Mouse (Mus musculus) MEL (cell line): ENCODE results near the gene Pip4k2a. TPM values are rescaled to one million over a fixed set of nuclear protein-coding genes. Genes with fewer than 3 reads are reported as not detected.

Source experiments
- DNase-seq: peaks from one replicate; pipeline ENCODE4 v3.0.0; 2011; ENCODE audit warnings: low read depth, low spot score
- H3K27ac ChIP-seq: 2 replicates; pipeline ENCODE4 v1.5.1; 2012; ENCODE audit warnings: low read depth, mild to moderate bottlenecking, control low read depth, low read length, moderate library complexity; ENCODE audit not compliant: control insufficient read depth
- H3K27me3 ChIP-seq, 2 experiments: fragments of 150-350 bp in 1 of 2; sonication (generic) in 1 of 2; 2 replicates each; pipeline ENCODE4 v1.6.1; 2012; ENCODE audit warnings: low read length in 2 of 2, mild to moderate bottlenecking in 2 of 2, improper control_type of control experiment in 1 of 2, moderate library complexity in 1 of 2; ENCODE audit not compliant: insufficient read depth in 2 of 2, control insufficient read depth in 1 of 2
- H3K36me3 ChIP-seq, 2 experiments: 2 replicates each; pipeline ENCODE4 v1.6.1; 2012 to 2014; ENCODE audit warnings: low read length in 2 of 2, improper control_type of control experiment in 1 of 2, inconsistent platforms in 1 of 2, mild to moderate bottlenecking in 1 of 2; ENCODE audit not compliant: insufficient read depth in 2 of 2, control insufficient read depth in 1 of 2
- H3K4me1 ChIP-seq, 2 experiments: fragments of 150-350 bp in 1 of 2; sonication (generic) in 1 of 2; 2 replicates each; pipeline ENCODE4 v1.6.1; 2012; ENCODE audit warnings: low read length in 2 of 2, improper control_type of control experiment in 1 of 2, mild to moderate bottlenecking in 1 of 2; ENCODE audit not compliant: insufficient read depth in 2 of 2, control insufficient read depth in 1 of 2
- H3K4me3 ChIP-seq, 2 experiments: fragments of 150-350 bp in 1 of 2; sonication (generic) in 1 of 2; 2 replicates each; pipeline ENCODE4 v1.5.1; 2012; ENCODE audit warnings: low read depth in 2 of 2, low read length in 2 of 2, mild to moderate bottlenecking in 2 of 2, moderate library complexity in 2 of 2, control low read depth in 1 of 2, improper control_type of control experiment in 1 of 2; ENCODE audit not compliant: control insufficient read depth in 1 of 2, insufficient read depth in 1 of 2
- H3K79me2 ChIP-seq: 2 replicates; pipeline ENCODE4 v1.6.1; 2012; ENCODE audit warnings: mild to moderate bottlenecking, low read length, moderate library complexity; ENCODE audit not compliant: control insufficient read depth, poor library complexity, insufficient read depth
- H3K9ac ChIP-seq: 2 replicates; pipeline ENCODE4 v1.6.1; 2012; ENCODE audit warnings: low read depth, mild to moderate bottlenecking, control low read depth, low read length, moderate library complexity; ENCODE audit not compliant: control insufficient read depth, poor library complexity, severe bottlenecking
- H3K9me3 ChIP-seq: fragments of 150-350 bp; sonication (generic); replicated peaks from 2 replicates; pipeline ENCODE4 v1.6.1; 2012; ENCODE audit warnings: mild to moderate bottlenecking, low read length, improper control_type of control experiment, moderate library complexity; ENCODE audit not compliant: insufficient read depth
- BHLHE40 ChIP-seq: IDR thresholded peaks from 2 replicates; pipeline ENCODE4 v1.6.1; 2012; ENCODE audit warnings: low read depth, mild to moderate bottlenecking, inconsistent platforms, low read length, improper control_type of control experiment, borderline replicate concordance
- CHD2 ChIP-seq: IDR thresholded peaks from 2 replicates; pipeline ENCODE4 v1.6.1; 2011; ENCODE audit warnings: low read length, improper control_type of control experiment
- EP300 ChIP-seq, 2 experiments: IDR thresholded peaks; 2 replicates each; pipeline ENCODE4 v1.6.1; 2011; ENCODE audit warnings: improper control_type of control experiment in 2 of 2, low read length in 2 of 2, low read depth in 1 of 2, mild to moderate bottlenecking in 1 of 2
- ETS1 ChIP-seq: IDR thresholded peaks from 2 replicates; pipeline ENCODE4 v1.6.1; 2012; ENCODE audit warnings: low read depth, mild to moderate bottlenecking, inconsistent platforms, low read length, improper control_type of control experiment, moderate library complexity
- KAT2A ChIP-seq: conservative IDR thresholded peaks from 2 replicates; pipeline ENCODE4 v1.6.1; 2012; ENCODE audit warnings: low read depth, low read length, improper control_type of control experiment, inconsistent platforms
- NRF1 ChIP-seq: IDR thresholded peaks from 2 replicates; pipeline ENCODE4 v1.6.1; 2014; ENCODE audit warnings: low read depth, mild to moderate bottlenecking, inconsistent platforms, low read length, improper control_type of control experiment, moderate library complexity; ENCODE audit not compliant: poor library complexity, insufficient read depth, severe bottlenecking
- POLR2AphosphoS5 ChIP-seq: IDR thresholded peaks from 2 replicates; pipeline ENCODE4 v1.6.1; 2012; ENCODE audit warnings: low read depth, borderline replicate concordance, mild to moderate bottlenecking, inconsistent platforms, low read length, moderate library complexity, mixed read lengths
- USF2 ChIP-seq, 2 experiments: IDR thresholded peaks; 2 replicates each; pipeline ENCODE4 v1.6.1; 2011 to 2012; ENCODE audit warnings: improper control_type of control experiment in 2 of 2, low read length in 2 of 2, borderline replicate concordance in 1 of 2, inconsistent platforms in 1 of 2, low read depth in 1 of 2, mild to moderate bottlenecking in 1 of 2; ENCODE audit not compliant: insufficient read depth in 1 of 2
- ZC3H11A ChIP-seq: IDR thresholded peaks from 2 replicates; pipeline ENCODE4 v1.6.1; 2012; ENCODE audit warnings: low read depth, mild to moderate bottlenecking, inconsistent platforms, low read length, improper control_type of control experiment
- polyA plus RNA-seq, 2 experiments: library from polyadenylated mRNA; stranded (reverse) in 1 of 2; unstranded in 1 of 2; fragments of >175 nt in 1 of 2; fragments of >200 nt in 1 of 2; gene quantifications; 2 replicates each; pipeline versions ENCODE4 v1.2.1 to v1.2.4; 2012; ENCODE audit warnings: low replicate concordance in 2 of 2, low read depth in 1 of 2; ENCODE audit not compliant: insufficient read length in 2 of 2, insufficient read depth in 1 of 2, missing spikeins in 1 of 2
- total RNA-seq: library from RNA; depleted of rRNA; stranded (reverse); fragments of 300-350 nt; gene quantifications from 2 replicates; pipeline ENCODE4 v1.2.3, GENCODE M21; 2012

The Pip4k2a gene
- total and polyA plus RNA-seq, 3 experiments, result 7.9 to 48.5 TPM; not detected in 1

- no peaks in the 10 kb centered on the region for H3K9me3 ChIP-seq
- no peak for DNase-seq
- H3K79me2 ChIP-seq, result peaks cover 21% of the 10 kb centered on the region
- no peak overlapping the region for H3K27ac ChIP-seq
- H3K27me3 ChIP-seq, result no peaks in the 10 kb centered on the region
- H3K36me3 ChIP-seq, result peaks cover 2 to 26% of the 10 kb centered on the region in 2 experiments; a peak in 3 of 4 replicates
- no peak overlapping the region for H3K4me3 ChIP-seq
- H3K9ac ChIP-seq, result no peak overlapping the region
- peaks cover 16 to 18% of the 10 kb centered on the region in 2 experiments for H3K4me1 ChIP-seq
- TF ChIP-seq ZC3H11A (no peak), CHD2 (no peak)
Observed at GRCm38 (mm10) chr2:18963286-18964040, 34.5 kb downstream of the Pip4k2a start.

DNA sequence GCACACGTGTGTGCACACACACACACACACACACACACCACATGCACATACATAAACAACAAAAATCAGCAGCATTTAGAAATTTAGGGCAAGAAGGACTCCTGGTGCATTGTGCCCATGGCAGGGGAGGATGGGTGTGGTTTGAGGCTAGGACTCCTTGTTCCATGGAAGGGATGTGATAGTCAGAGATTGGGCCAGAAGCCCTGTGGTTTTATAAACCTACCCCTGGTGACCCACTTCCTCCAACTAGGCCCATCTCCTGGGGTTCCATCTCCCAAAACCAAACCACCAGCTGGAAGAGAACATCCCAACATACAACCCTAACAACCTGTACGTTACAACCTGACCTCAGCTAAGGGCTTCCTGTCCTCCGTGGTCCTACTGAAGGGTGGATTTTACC lies 35.4 kb downstream of the Pip4k2a start:
- TF ChIP-seq ETS1, result no peak
- no peak for TF ChIP-seq BHLHE40
- peaks cover 22 to 23% of the 10 kb centered on the region in 2 experiments for H3K4me1 ChIP-seq
- H3K79me2 ChIP-seq, result peaks cover 24% of the 10 kb centered on the region
- H3K36me3 ChIP-seq, result peaks cover 2 to 30% of the 10 kb centered on the region in 2 experiments; a peak in 3 of 4 replicates
- DNase-seq, result no peak
- H3K27me3 ChIP-seq, result no peaks in the 10 kb centered on the region
- no peak overlapping the region for H3K27ac ChIP-seq
- no peak overlapping the region for H3K4me3 ChIP-seq
- H3K9me3 ChIP-seq, result no peaks in the 10 kb centered on the region
- H3K9ac ChIP-seq, result no peak overlapping the region

- no peak overlapping the region for H3K4me3 ChIP-seq
- TF ChIP-seq ETS1, result no peak
- TF ChIP-seq KAT2A, result no peak
- no peak for TF ChIP-seq POLR2AphosphoS5
- TF ChIP-seq, all 39 proteins: peak for 0
- DNase-seq, result no peak
- no peak overlapping the region for H3K27ac ChIP-seq
- H3K4me1 ChIP-seq, result peaks cover 37 to 38% of the 10 kb centered on the region in 2 experiments
- H3K36me3 ChIP-seq, result peaks cover 0 to 43% of the 10 kb centered on the region in 2 experiments; a peak in 3 of 4 replicates
- H3K27me3 ChIP-seq, result no peaks in the 10 kb centered on the region
- no peaks in the 10 kb centered on the region for H3K9me3 ChIP-seq
- no peak overlapping the region for H3K9ac ChIP-seq
- H3K79me2 ChIP-seq, result peaks cover 27% of the 10 kb centered on the region
Observed at GRCm38 (mm10) chr2:18960376-18960973, 37.5 kb downstream of the Pip4k2a start.

DNA sequence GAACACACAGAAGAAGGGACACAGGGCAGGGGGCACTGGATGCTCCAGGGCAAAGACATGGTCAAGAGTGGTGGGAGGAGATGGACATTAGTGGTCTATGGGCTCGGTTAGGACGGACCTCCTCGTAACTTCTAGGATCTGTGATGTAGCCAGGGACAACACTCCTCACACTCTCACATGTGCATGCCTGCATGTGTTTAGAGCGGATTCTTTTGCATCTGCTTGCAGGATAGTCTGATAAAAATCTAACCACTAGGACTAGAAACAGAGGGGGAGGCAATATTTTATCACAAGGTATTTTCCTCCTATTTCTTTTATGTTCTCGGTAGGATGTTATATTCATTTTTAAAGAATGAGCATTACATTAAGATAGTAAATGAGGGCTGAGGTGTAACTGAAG lies 38.4 kb downstream of the Pip4k2a start:
- H3K27ac ChIP-seq, result 0 out of 2 replicates have a peak overlapping the region, but pooled peaks have one; percentile 20
- peaks cover 0 to 52% of the 10 kb centered on the region in 2 experiments; a peak in 3 of 4 replicates for H3K36me3 ChIP-seq
- TF ChIP-seq ETS1 (0 out of 2 replicates have a peak, but pooled peaks have one; percentile 29), USF2 (IDR thresholded peaks at IDR 0.05; ENCODE audit: borderline replicate concordance in 1 of 2, insufficient read depth in 1 of 2, low read depth in 1 of 2, low read length in 2 of 2) (no peak), EP300 (IDR thresholded peaks at IDR 0.05; ENCODE audit: low read depth in 1 of 2, low read length in 2 of 2) (peak in 1 of 2 experiments; percentile 17; a peak in 1 of 4 replicates), KAT2A (no peak), NRF1 (no peak)
- H3K9ac ChIP-seq, result no peak overlapping the region
- H3K4me1 ChIP-seq, result peaks cover 43 to 47% of the 10 kb centered on the region in 2 experiments
- no peaks in the 10 kb centered on the region for H3K9me3 ChIP-seq
- DNase-seq, result no peak
- peaks cover 25% of the 10 kb centered on the region for H3K79me2 ChIP-seq
- H3K4me3 ChIP-seq, result no peak overlapping the region
- no peaks in the 10 kb centered on the region for H3K27me3 ChIP-seq
